ENCODE assay signal across 19 mouse cellular contexts in genomic region chr11:119802947-119803346, GRCm38 (mm10).
A peak's percentile ranks its signal among the peaks of the same experiment; 100 is the strongest.
DNase-seq lines count a peak whose midpoint lies in the region; ATAC-seq lines count a peak whose summit lies in the region.
"Had no signal": no experiment of that assay in that cellular context is flagged by ENCODE, and none has a peak within 500 bp of the region (broad histone marks: within the 10 kb centered on the region; RNA-seq: fewer than 3 reads in every experiment).

No protein-coding gene starts in this region.

- H3K36me3 ChIP-seq in hindbrain, embryonic 10.5 days, result peaks cover 68% of the 10 kb centered on the region
- H3K36me3 ChIP-seq in hindbrain, embryonic 11.5 days (ENCODE audit: control insufficient read depth, insufficient read depth, low read length), result no peaks in the 10 kb centered on the region
- peaks cover 51% of the 10 kb centered on the region for H3K36me3 ChIP-seq in midbrain, embryonic 10.5 days
- H3K36me3 ChIP-seq in midbrain, embryonic 15.5 days (replicated peaks), result no peaks in the 10 kb centered on the region
- H3K36me3 ChIP-seq in macrophage (ENCODE audit: inconsistent target), result no peaks in the 10 kb centered on the region

- WGBS in hindbrain, embryonic 10.5 days, result 50% methylated on average over 7 of the region's 7 CpGs
- 52% methylated on average over 7 of the region's 7 CpGs for WGBS in hindbrain, embryonic 11.5 days
- 63% methylated on average over 7 of the region's 7 CpGs for WGBS in midbrain, embryonic 10.5 days
- 48% methylated on average over 7 of the region's 7 CpGs for WGBS in midbrain, embryonic 15.5 days
- 80% methylated on average over 7 of the region's 7 CpGs for WGBS in macrophage (ENCODE audit: missing documents)

- no peaks in the 10 kb centered on the region for H3K79me2 ChIP-seq in macrophage (ENCODE audit: inconsistent target)

- no peak overlapping the region for H3K4me2 ChIP-seq in hindbrain, embryonic 11.5 days (replicated peaks; ENCODE audit: low read depth, low read length)
- no peak overlapping the region for H3K4me2 ChIP-seq in midbrain, embryonic 15.5 days
- H3K4me2 ChIP-seq: embryonic facial prominence, embryonic 12.5 days; heart, embryonic 12.5 days; hindbrain, embryonic 13.5 days had no signal

- H3K27me3 ChIP-seq in hindbrain, embryonic 10.5 days (ENCODE audit: insufficient read depth, poor library complexity, severe bottlenecking), result no peaks in the 10 kb centered on the region
- H3K27me3 ChIP-seq in hindbrain, embryonic 11.5 days (ENCODE audit: control insufficient read depth, insufficient read depth, low read length), result no peaks in the 10 kb centered on the region
- H3K27me3 ChIP-seq in midbrain, embryonic 10.5 days (ENCODE audit: low read depth, poor library complexity, severe bottlenecking), result no peaks in the 10 kb centered on the region
- H3K27me3 ChIP-seq in midbrain, embryonic 15.5 days (replicated peaks), result no peaks in the 10 kb centered on the region
- H3K27me3 ChIP-seq: embryonic facial prominence, embryonic 12.5 days; heart, embryonic 12.5 days; hindbrain, embryonic 13.5 days had no signal

- H3K4me3 ChIP-seq in hindbrain, embryonic 10.5 days, result no peak overlapping the region
- H3K4me3 ChIP-seq in hindbrain, embryonic 11.5 days (ENCODE audit: low read depth, low read length), result no peak overlapping the region
- no peak overlapping the region for H3K4me3 ChIP-seq in midbrain, embryonic 10.5 days
- H3K4me3 ChIP-seq in midbrain, embryonic 15.5 days, result no peak overlapping the region
- no peak overlapping the region for H3K4me3 ChIP-seq in macrophage (ENCODE audit: inconsistent target)
- H3K4me3 ChIP-seq: embryonic facial prominence, embryonic 12.5 days; gastrocnemius, adult 2 months; heart, embryonic 12.5 days; hindbrain, embryonic 13.5 days had no signal

- no peak for DNase-seq in hindbrain, embryonic 10.5 days (ENCODE audit: low spot score)
- DNase-seq in hindbrain, embryonic 11.5 days (ENCODE audit: low spot score), result no peak
- no peak for DNase-seq in midbrain, embryonic 10.5 days (ENCODE audit: low spot score)
- DNase-seq in kidney, adult 11 months, result no peak
- DNase-seq: adrenal gland, adult 2 months; adrenal gland, postnatal 25 days; cerebellum, adult 2 months; cerebellum, postnatal 10 days; embryo, embryonic 11 days; gastrocnemius, postnatal 25 days had no signal

- no peaks in the 10 kb centered on the region for H3K9me3 ChIP-seq in hindbrain, embryonic 10.5 days
- no peaks in the 10 kb centered on the region for H3K9me3 ChIP-seq in hindbrain, embryonic 11.5 days (ENCODE audit: control insufficient read depth, low read length)
- no peaks in the 10 kb centered on the region for H3K9me3 ChIP-seq in midbrain, embryonic 10.5 days (replicated peaks)
- no peaks in the 10 kb centered on the region for H3K9me3 ChIP-seq in midbrain, embryonic 15.5 days
- H3K9me3 ChIP-seq: embryonic facial prominence, embryonic 12.5 days; heart, embryonic 12.5 days; hindbrain, embryonic 13.5 days had no signal

- no peak overlapping the region for H3K9ac ChIP-seq in hindbrain, embryonic 11.5 days (ENCODE audit: low read depth, low read length)
- H3K9ac ChIP-seq in midbrain, embryonic 15.5 days, result no peak overlapping the region
- H3K9ac ChIP-seq: embryonic facial prominence, embryonic 12.5 days; heart, embryonic 12.5 days; hindbrain, embryonic 13.5 days had no signal

- 0 out of 2 replicates have a peak overlapping the region, but pooled peaks have one; percentile 36 for H3K27ac ChIP-seq in hindbrain, embryonic 10.5 days
- H3K27ac ChIP-seq in hindbrain, embryonic 11.5 days (ENCODE audit: low read depth, low read length), result no peak overlapping the region
- H3K27ac ChIP-seq in midbrain, embryonic 10.5 days (replicated peaks), result 0 out of 2 replicates have a peak overlapping the region, but pooled peaks have one; percentile 42
- H3K27ac ChIP-seq in midbrain, embryonic 15.5 days, result no peak overlapping the region
- H3K27ac ChIP-seq in macrophage, result 0 out of 2 replicates have a peak overlapping the region, but pooled peaks have one; percentile 2
- H3K27ac ChIP-seq: embryonic facial prominence, embryonic 12.5 days; gastrocnemius, adult 2 months; hindbrain, postnatal 0 days had no signal

- peaks cover 28% of the 10 kb centered on the region for H3K4me1 ChIP-seq in hindbrain, embryonic 10.5 days (replicated peaks)
- no peaks in the 10 kb centered on the region for H3K4me1 ChIP-seq in hindbrain, embryonic 11.5 days (replicated peaks; ENCODE audit: control insufficient read depth, insufficient read depth, low read length)
- peaks cover 18% of the 10 kb centered on the region for H3K4me1 ChIP-seq in midbrain, embryonic 10.5 days
- peaks cover 17% of the 10 kb centered on the region for H3K4me1 ChIP-seq in midbrain, embryonic 15.5 days

- no peak for ATAC-seq in hindbrain, embryonic 11.5 days (ENCODE audit: low FRiP score)
- ATAC-seq in midbrain, embryonic 15.5 days (replicated peaks), result no peak
- no peak for ATAC-seq in monocyte, adult 5-6 weeks (replicated peaks; ENCODE audit: insufficient number of reproducible peaks, low FRiP score, low TSS enrichment, poor library complexity, severe bottlenecking)
- ATAC-seq: forebrain, embryonic 16.5 days; hindbrain, postnatal 0 days had no signal

Comparison
In these comparisons a context has a peak if more than half of its experiments do, and no peak if none do; other contexts are left out.
1. H3K27ac ChIP-seq: peak in hindbrain, embryonic 10.5 days (single experiment), midbrain, embryonic 10.5 days (single experiment) and macrophage (single experiment); none in hindbrain, embryonic 11.5 days (single experiment) and midbrain, embryonic 15.5 days (single experiment).